In genomic region chr2:16483943-16484342, GRCm38 (mm10) we compare ENCODE assay signal across 9 mouse cellular contexts.
A peak's percentile ranks its signal among the peaks of the same experiment; 100 is the strongest.
DNase-seq lines count a peak whose midpoint lies in the region; ATAC-seq and TF ChIP-seq lines count a peak whose summit lies in the region.
"Had no signal": no experiment of that assay in that cellular context is flagged by ENCODE, and none has a peak within 500 bp of the region (broad histone marks: within the 10 kb centered on the region; RNA-seq: fewer than 3 reads in every experiment).

No protein-coding gene starts in this region.

- H3K9me3 ChIP-seq in liver, embryonic 11.5 days (ENCODE audit: control insufficient read depth, low read length), result no peaks in the 10 kb centered on the region

- 31% methylated on average over 2 of the region's 2 CpGs for WGBS in cerebellum, adult 2 months
- 81% methylated on average over 2 of the region's 2 CpGs for WGBS in liver, embryonic 11.5 days

- no peaks in the 10 kb centered on the region for H3K36me3 ChIP-seq in liver, embryonic 11.5 days (ENCODE audit: control insufficient read depth, insufficient read depth, low read length)

- TF ChIP-seq CTCF in cerebellum, adult 2 months (IDR thresholded peaks at IDR 0.05; ENCODE audit: borderline replicate concordance, insufficient read depth, low read depth, low read length), result no peak
- TF ChIP-seq CTCF in layer of hippocampus, adult 2 months (conservative IDR thresholded peaks at IDR 0.05), result no peak

- DNase-seq in frontal cortex, postnatal 10 days (ENCODE audit: low spot score in 2 of 2), result no peak
- peak; percentile 55 to 79 for DNase-seq in cerebellum, adult 2 months
- DNase-seq in layer of hippocampus, adult 2 months (ENCODE audit: low spot score in 2 of 2), result peak; percentile 65 to 68
- DNase-seq in thymus, adult 18-20 months, result peak; percentile 1 to 14
- no peak for DNase-seq in liver, embryonic 11.5 days (ENCODE audit: low spot score)
- DNase-seq in lung, postnatal 14 days, result no peak
- DNase-seq in urinary bladder, postnatal 25 days (ENCODE audit: low spot score), result no peak
- DNase-seq: gastrocnemius, postnatal 14 days had no signal

- no peak overlapping the region for H3K4me3 ChIP-seq in cerebellum, adult 2 months (replicated peaks; ENCODE audit: insufficient read depth, low read depth, low read length)
- H3K4me3 ChIP-seq in layer of hippocampus, adult 2 months, result no peak overlapping the region
- H3K4me3 ChIP-seq in liver, embryonic 11.5 days (ENCODE audit: low read depth, low read length), result no peak overlapping the region

- no peak for TF ChIP-seq POLR2A in cerebellum, adult 2 months (IDR thresholded peaks at IDR 0.05; ENCODE audit: borderline replicate concordance, insufficient read depth, low read length)

- ATAC-seq in frontal cortex, adult (ENCODE audit: low TSS enrichment), result peak; percentile 78
- no peak for ATAC-seq in liver, embryonic 11.5 days (replicated peaks; ENCODE audit: low FRiP score)

- no peaks in the 10 kb centered on the region for H3K27me3 ChIP-seq in cerebellum, adult 2 months (ENCODE audit: control insufficient read depth, insufficient read depth, low read length)
- no peaks in the 10 kb centered on the region for H3K27me3 ChIP-seq in liver, embryonic 11.5 days (replicated peaks; ENCODE audit: control insufficient read depth, insufficient read depth, low read length)

- H3K4me2 ChIP-seq in liver, embryonic 11.5 days, result no peak overlapping the region

- H3K4me1 ChIP-seq in cerebellum, adult 2 months (ENCODE audit: control insufficient read depth, insufficient read depth, low read length), result no peaks in the 10 kb centered on the region; the same call in 1 of the 2 replicates
- no peaks in the 10 kb centered on the region for H3K4me1 ChIP-seq in liver, embryonic 11.5 days (replicated peaks; ENCODE audit: control insufficient read depth, insufficient read depth, low read length)

- no peak overlapping the region for H3K9ac ChIP-seq in liver, embryonic 11.5 days (ENCODE audit: low read depth, low read length)

- H3K27ac ChIP-seq in cerebellum, adult 2 months (ENCODE audit: insufficient read depth, low read length), result no peak overlapping the region
- no peak overlapping the region for H3K27ac ChIP-seq in layer of hippocampus, adult 2 months
- H3K27ac ChIP-seq in liver, embryonic 11.5 days (ENCODE audit: low read depth, low read length), result no peak overlapping the region

Comparison
In these comparisons a context has a peak if more than half of its experiments do, and no peak if none do; other contexts are left out.
1. DNase-seq: peak in cerebellum, adult 2 months (2 of 2), layer of hippocampus, adult 2 months (2 of 2) and thymus, adult 18-20 months (2 of 2); none in frontal cortex, postnatal 10 days (0 of 2), liver, embryonic 11.5 days (single experiment), lung, postnatal 14 days (single experiment) and urinary bladder, postnatal 25 days (single experiment).